Mouse (Mus musculus) liver, embryonic 12.5 days (tissue): ENCODE data around the gene Tbc1d1. TPM values are rescaled to one million over a fixed set of nuclear protein-coding genes. Genes with fewer than 3 reads are reported as not detected.

Source experiments
- ATAC-seq: fragments of 200-750 bp; cut with Nextera tagmentation; 2 replicates; pipeline ENCODE4 v1.8.0; 2017; ENCODE audit warnings: moderate number of reproducible peaks, mild to moderate bottlenecking, moderate library complexity
- H3K27ac ChIP-seq: fragments of 300-500 bp; sonication (generic); 2 replicates; pipeline ENCODE4 v1.5.1; 2016; ENCODE audit warnings: mild to moderate bottlenecking
- H3K27me3 ChIP-seq: fragments of 300-500 bp; sonication (generic); replicated peaks from 2 replicates; pipeline ENCODE4 v1.6.1; 2016; ENCODE audit warnings: mild to moderate bottlenecking, moderate library complexity
- H3K36me3 ChIP-seq: fragments of 300-500 bp; sonication (generic); 2 replicates; pipeline ENCODE4 v1.6.1; 2016; ENCODE audit warnings: mild to moderate bottlenecking, moderate library complexity
- H3K4me1 ChIP-seq: fragments of 300-500 bp; sonication (generic); 2 replicates; pipeline ENCODE4 v1.6.1; 2016
- H3K4me2 ChIP-seq: fragments of 300-500 bp; sonication (generic); 2 replicates; pipeline ENCODE4 v1.6.1; 2016; ENCODE audit warnings: mild to moderate bottlenecking, moderate library complexity
- H3K4me3 ChIP-seq: fragments of 300-500 bp; sonication (generic); 2 replicates; pipeline ENCODE4 v1.5.1; 2016; ENCODE audit warnings: mild to moderate bottlenecking, moderate library complexity
- H3K9ac ChIP-seq: fragments of 300-500 bp; sonication (generic); 2 replicates; pipeline ENCODE4 v1.6.1; 2016; ENCODE audit warnings: mild to moderate bottlenecking, moderate library complexity
- H3K9me3 ChIP-seq: fragments of 300-500 bp; sonication (generic); replicated peaks from 2 replicates; pipeline ENCODE4 v1.6.1; 2016; ENCODE audit warnings: mild to moderate bottlenecking, moderate library complexity
- WGBS: fragments of 180-500 bp; shearing (Covaris S2); methylation state at CpG from one replicate; pipeline ENCODE4 v1.1.7; 2016; ENCODE audit not compliant: insufficient replicate concordance; 5-methylcytosine and 5-hydroxymethylcytosine counted together
- polyA plus RNA-seq: library from polyadenylated mRNA; unstranded; fragments of >200 nt; fragmentation: Nextera tagmentation; extraction: Ambion mirVana; gene quantifications from 2 replicates; pipeline ENCODE4 v1.2.1, GENCODE M21; 2016

The Tbc1d1 gene
- polyA plus RNA-seq, 1 experiment from 2014 or later, result 13.8 TPM

DNA sequence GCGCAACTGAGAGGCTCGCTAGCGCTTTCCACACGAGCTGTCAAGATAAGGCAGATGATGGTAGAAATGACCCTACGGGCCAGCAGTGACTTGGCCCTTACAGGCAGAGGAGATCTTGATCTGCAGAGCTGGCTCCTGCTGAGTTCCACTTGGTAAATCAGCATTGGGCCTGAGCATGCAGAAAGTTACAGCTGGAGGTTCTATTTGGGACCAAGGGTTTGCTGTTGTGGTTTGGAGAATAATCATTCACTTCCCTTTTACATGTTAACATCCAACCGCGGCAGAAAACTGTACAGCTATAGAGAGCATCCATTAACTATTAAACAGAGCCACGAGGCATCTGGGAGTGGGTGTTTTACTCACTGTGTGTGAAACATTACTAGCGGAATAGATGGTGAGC, 111.2 kb downstream of the Tbc1d1 start:
- Histone ChIP-seq H3K36me3 (peaks cover 15% of the 10 kb centered on the region), H3K9ac (no peak overlapping the region), H3K27me3 (no peaks in the 10 kb centered on the region), H3K4me3 (no peak overlapping the region), H3K4me1 (peaks cover 10% of the 10 kb centered on the region; the same call in 1 of the 2 replicates), H3K9me3 (no peaks in the 10 kb centered on the region), H3K4me2 (no peak overlapping the region), H3K27ac (no peak overlapping the region)
- no peak for ATAC-seq
- WGBS, result 70% methylated on average over 9 of the region's 9 CpGs

DNA sequence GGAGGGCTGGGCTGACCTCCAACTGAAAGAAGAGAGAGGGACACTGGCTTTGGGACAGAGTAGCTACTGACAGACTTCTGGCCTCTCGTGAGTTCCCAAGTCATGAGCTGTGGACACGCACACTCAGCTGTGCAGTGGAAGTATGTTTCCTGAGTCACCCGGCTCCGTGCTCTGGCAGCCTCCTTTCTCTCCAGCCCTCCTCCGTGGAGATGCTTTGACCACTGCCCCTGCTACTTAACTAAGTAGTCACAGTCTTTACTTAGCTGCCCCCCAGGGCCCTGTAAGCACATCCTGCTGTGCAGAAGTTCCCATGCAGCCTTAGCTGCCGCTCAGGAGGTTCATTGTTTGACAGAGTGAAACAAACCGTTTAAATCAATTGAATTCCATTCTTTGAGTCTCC, 113.6 kb downstream of the Tbc1d1 start:
- no peak overlapping the region for H3K9ac ChIP-seq
- no peak for ATAC-seq

DNA sequence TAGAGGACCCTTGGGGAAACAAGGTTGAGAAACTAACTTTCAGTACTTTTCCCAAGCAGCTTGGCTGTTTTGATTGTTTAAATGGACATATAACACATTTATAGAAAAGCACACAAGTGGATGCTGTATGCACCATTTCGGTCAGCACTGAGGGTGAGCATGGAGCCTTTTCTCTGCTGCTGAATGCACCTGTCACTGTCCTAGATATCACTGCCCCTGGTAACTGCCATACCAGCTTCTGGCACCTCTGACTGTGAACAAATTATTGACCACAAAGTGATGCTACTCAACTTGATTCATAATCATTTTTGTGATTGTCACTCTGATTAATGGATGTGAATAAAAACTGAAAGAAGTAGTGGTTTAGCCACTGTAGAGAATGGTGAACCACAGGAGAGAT, 117.4 kb downstream of the Tbc1d1 start:
- 83% methylated on average over 1 of the region's 1 CpGs for WGBS
- no peak overlapping the region for H3K9ac ChIP-seq
- peaks cover 20% of the 10 kb centered on the region for H3K36me3 ChIP-seq
- no peak overlapping the region for H3K4me2 ChIP-seq
- no peak overlapping the region for H3K27ac ChIP-seq
- H3K4me3 ChIP-seq, result no peak overlapping the region
- no peaks in the 10 kb centered on the region for H3K9me3 ChIP-seq
- no peaks in the 10 kb centered on the region for H3K27me3 ChIP-seq
- H3K4me1 ChIP-seq, result no peaks in the 10 kb centered on the region
- no peak for ATAC-seq

More for the DNA sequence above, 113.6 kb downstream of the Tbc1d1 start:
- no peak overlapping the region for H3K4me3 ChIP-seq
- no peaks in the 10 kb centered on the region for H3K27me3 ChIP-seq
- no peak overlapping the region for H3K4me2 ChIP-seq
- WGBS, result 62% methylated on average over 7 of the region's 7 CpGs
- H3K36me3 ChIP-seq, result peaks cover 6% of the 10 kb centered on the region; the same call in 1 of the 2 replicates
- H3K27ac ChIP-seq, result no peak overlapping the region
- H3K4me1 ChIP-seq, result peaks cover 4% of the 10 kb centered on the region; the same call in 1 of the 2 replicates
- no peaks in the 10 kb centered on the region for H3K9me3 ChIP-seq

DNA sequence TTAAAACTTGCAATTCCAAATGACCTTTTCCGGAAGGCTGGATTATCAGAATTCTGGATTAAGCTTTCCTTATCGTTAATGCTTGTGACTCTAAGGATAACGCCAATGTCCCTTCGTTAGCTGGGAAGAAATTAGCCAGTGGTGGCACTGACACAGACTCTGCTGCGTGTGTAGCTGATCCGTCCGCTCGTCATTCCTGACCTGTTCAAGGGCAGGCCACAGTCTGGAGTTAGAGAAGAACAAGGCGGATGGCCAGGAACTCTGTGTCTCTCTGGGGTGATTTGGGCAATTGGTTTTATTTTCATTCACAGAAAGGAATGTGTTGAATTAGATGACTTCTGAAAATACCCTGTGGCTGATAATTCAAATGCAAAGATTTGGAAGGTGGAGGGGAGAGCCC, 118.2 kb downstream of the Tbc1d1 start:
- Histone ChIP-seq H3K36me3 (peaks cover 22% of the 10 kb centered on the region), H3K27me3 (no peaks in the 10 kb centered on the region), H3K4me2 (no peak overlapping the region), H3K27ac (no peak overlapping the region), H3K9ac (no peak overlapping the region), H3K4me1 (no peaks in the 10 kb centered on the region), H3K4me3 (no peak overlapping the region), H3K9me3 (no peaks in the 10 kb centered on the region)
- no peak for ATAC-seq
- WGBS, result 84% methylated on average over 9 of the region's 9 CpGs

DNA sequence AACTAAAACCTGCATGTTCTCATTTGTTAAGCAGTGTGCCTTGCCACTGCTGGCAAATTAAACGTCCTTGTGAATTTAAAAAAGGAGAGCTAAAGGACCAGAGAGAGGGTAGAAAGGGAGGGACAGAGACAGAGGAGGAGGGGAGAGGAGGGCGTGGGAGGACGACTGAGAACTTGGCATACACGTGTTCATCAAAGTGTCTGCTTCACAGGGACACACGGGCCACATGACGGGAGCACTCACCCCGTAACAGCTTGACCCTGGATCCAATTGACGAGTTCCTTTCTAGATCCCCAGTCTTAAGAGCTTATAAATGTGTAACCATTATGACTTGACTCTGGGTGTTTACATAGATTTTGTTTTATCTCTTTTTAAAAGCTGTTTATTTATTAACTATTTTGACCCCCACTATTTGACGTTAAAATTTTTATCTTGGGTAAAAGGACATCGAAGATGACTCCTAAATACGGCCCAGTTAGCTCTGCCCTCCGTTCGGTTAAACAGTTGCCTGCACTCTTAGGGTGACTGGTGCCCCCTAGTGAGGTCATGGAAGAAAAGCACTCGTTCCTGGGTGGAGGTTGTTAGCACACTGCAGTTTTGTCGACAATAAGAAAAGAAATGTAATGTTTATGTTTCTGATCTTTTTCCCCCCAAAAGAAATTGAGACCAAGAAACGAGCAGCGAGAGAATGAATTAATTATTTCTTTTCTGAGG, 118.8 kb downstream of the Tbc1d1 start:
- H3K36me3 ChIP-seq, result peaks cover 28% of the 10 kb centered on the region
- H3K27me3 ChIP-seq, result no peaks in the 10 kb centered on the region
- no peak overlapping the region for H3K4me3 ChIP-seq
- H3K4me2 ChIP-seq, result no peak overlapping the region
- H3K27ac ChIP-seq, result no peak overlapping the region
- H3K4me1 ChIP-seq, result no peaks in the 10 kb centered on the region
- 41% methylated on average over 17 of the region's 17 CpGs for WGBS
- ATAC-seq, result no peak
- H3K9ac ChIP-seq, result no peak overlapping the region
- H3K9me3 ChIP-seq, result no peaks in the 10 kb centered on the region

DNA sequence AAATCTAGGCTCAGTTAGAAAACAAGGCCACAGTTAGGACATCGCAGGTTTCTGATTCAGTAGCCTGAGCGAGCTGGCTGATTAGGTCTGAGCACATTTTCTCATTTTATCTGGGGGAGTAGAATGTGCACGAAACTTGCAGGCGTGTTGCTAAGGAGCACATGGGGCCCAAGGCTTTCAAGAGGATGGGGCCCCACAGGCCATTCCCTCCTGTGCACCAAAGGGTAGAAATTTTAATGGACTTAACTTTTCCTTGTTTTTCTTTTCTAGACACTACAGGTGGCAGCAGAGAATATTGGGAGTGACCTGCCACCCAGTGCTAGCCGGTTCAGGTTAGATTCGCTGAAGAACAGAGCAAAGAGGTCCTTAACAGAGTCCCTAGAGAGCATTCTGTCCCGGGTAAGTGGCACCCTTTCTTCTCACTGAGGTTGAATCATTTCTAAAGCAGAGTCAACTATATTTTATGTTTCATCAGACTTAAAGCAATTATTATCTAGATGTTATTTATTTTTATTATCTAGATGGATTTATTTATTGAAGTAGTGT, 121.6 kb downstream of the Tbc1d1 start:
- Histone ChIP-seq H3K36me3 (peaks cover 41% of the 10 kb centered on the region), H3K27me3 (no peaks in the 10 kb centered on the region), H3K4me3 (no peak overlapping the region), H3K4me2 (no peak overlapping the region), H3K9me3 (no peaks in the 10 kb centered on the region), H3K9ac (no peak overlapping the region), H3K4me1 (no peaks in the 10 kb centered on the region), H3K27ac (no peak overlapping the region)
- 80% methylated on average over 7 of the region's 7 CpGs for WGBS
- ATAC-seq, result no peak

DNA sequence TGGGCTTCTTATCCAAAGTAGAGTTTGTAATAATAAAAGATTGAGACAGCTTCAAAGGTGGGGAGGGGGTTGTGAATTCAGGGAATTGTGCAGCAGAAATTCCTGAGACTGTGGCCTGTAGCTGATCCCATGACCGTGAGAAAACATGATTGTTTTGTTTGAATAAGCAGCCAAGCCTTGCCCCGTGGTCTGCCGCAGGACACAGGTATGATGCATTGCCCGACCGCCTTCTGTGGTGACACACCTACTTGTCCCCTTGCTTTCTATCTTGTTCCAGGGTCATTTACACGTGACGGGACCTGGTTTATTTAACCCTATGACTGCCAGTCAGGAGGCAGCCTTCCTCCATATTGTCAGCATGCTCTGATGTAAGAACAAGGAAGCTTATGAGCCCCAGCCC, 123.6 kb downstream of the Tbc1d1 start:
- Histone ChIP-seq H3K36me3 (peaks cover 55% of the 10 kb centered on the region), H3K4me1 (no peaks in the 10 kb centered on the region), H3K4me2 (no peak overlapping the region), H3K4me3 (no peak overlapping the region), H3K27ac (no peak overlapping the region), H3K9me3 (no peaks in the 10 kb centered on the region), H3K9ac (no peak overlapping the region), H3K27me3 (no peaks in the 10 kb centered on the region)
- 60% methylated on average over 7 of the region's 7 CpGs for WGBS
- no peak for ATAC-seq

DNA sequence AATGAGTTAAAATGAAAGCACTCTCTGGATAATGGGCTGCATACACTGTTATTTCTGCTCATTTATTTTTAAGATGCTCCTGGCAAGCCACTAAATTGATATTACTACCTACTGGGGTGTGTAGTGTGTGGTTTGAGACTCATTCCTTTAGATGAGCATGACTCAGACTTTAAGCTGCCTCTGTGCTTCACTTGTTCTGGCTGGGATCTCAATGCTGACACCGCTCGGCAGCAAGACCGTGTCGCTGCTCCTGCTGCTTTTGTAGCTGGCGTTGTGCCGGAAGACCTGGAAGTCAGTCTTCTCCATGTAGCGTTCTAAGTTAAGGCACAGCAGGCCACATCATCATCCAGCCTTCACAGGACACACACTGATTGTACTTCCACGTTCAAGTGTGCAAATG, 124.1 kb downstream of the Tbc1d1 start:
- no peaks in the 10 kb centered on the region for H3K4me1 ChIP-seq
- no peak overlapping the region for H3K4me2 ChIP-seq
- no peaks in the 10 kb centered on the region for H3K27me3 ChIP-seq
- WGBS, result 83% methylated on average over 8 of the region's 8 CpGs
- no peak for ATAC-seq
- H3K27ac ChIP-seq, result no peak overlapping the region
- no peak overlapping the region for H3K4me3 ChIP-seq
- no peak overlapping the region for H3K9ac ChIP-seq
- no peaks in the 10 kb centered on the region for H3K9me3 ChIP-seq
- peaks cover 55% of the 10 kb centered on the region for H3K36me3 ChIP-seq

- Histone ChIP-seq H3K36me3 (peaks cover 54% of the 10 kb centered on the region), H3K4me2 (no peak overlapping the region), H3K9me3 (no peaks in the 10 kb centered on the region), H3K4me1 (no peaks in the 10 kb centered on the region), H3K9ac (no peak overlapping the region), H3K4me3 (no peak overlapping the region), H3K27me3 (no peaks in the 10 kb centered on the region), H3K27ac (no peak overlapping the region)
- WGBS, result 61% methylated on average over 4 of the region's 4 CpGs
- ATAC-seq, result no peak
These were observed 124.5 kb downstream of the Tbc1d1 start for GRCm38 (mm10) chr5:64280613-64281012.

- H3K4me3 ChIP-seq, result no peak overlapping the region
- H3K4me1 ChIP-seq, result no peaks in the 10 kb centered on the region
- H3K36me3 ChIP-seq, result peaks cover 64% of the 10 kb centered on the region
- no peaks in the 10 kb centered on the region for H3K9me3 ChIP-seq
- H3K27me3 ChIP-seq, result no peaks in the 10 kb centered on the region
- ATAC-seq, result no peak
- H3K9ac ChIP-seq, result no peak overlapping the region
- no peak overlapping the region for H3K27ac ChIP-seq
- no peak overlapping the region for H3K4me2 ChIP-seq
- 76% methylated on average over 7 of the region's 7 CpGs for WGBS
These were observed 125.6 kb downstream of the Tbc1d1 start for GRCm38 (mm10) chr5:64281674-64282073.

DNA sequence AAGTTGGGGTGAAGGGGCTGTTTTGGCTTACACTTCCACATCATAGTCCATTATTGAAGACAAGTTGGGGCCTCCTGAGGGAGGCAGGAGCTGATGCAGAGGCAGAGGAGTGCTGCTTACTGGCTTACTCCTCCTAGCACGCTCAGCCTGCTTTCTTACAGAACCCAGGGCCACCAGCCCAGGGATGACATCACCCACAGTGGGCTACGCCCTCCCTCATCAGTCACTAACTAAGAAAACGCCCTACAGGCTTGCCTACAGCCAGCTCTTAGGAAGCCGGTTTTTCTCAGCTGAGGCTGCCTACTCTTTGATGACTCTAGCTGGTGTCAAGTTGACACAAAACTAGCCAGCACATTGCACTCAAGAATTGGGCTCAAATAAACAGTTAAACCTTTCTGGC, 126.5 kb downstream of the Tbc1d1 start:
- H3K4me1 ChIP-seq, result no peaks in the 10 kb centered on the region
- ATAC-seq, result 0 out of 2 replicates have a peak, but pooled peaks have one; percentile 18
- H3K9ac ChIP-seq, result no peak overlapping the region
- peaks cover 68% of the 10 kb centered on the region for H3K36me3 ChIP-seq
- H3K9me3 ChIP-seq, result no peaks in the 10 kb centered on the region
- 70% methylated on average over 4 of the region's 4 CpGs for WGBS
- no peak overlapping the region for H3K4me3 ChIP-seq
- H3K4me2 ChIP-seq, result no peak overlapping the region
- no peaks in the 10 kb centered on the region for H3K27me3 ChIP-seq
- H3K27ac ChIP-seq, result no peak overlapping the region

- H3K27ac ChIP-seq, result no peak overlapping the region
- no peaks in the 10 kb centered on the region for H3K9me3 ChIP-seq
- WGBS, result 80% methylated on average over 4 of the region's 4 CpGs
- no peaks in the 10 kb centered on the region for H3K27me3 ChIP-seq
- ATAC-seq, result no peak
- H3K4me3 ChIP-seq, result no peak overlapping the region
- no peak overlapping the region for H3K9ac ChIP-seq
- H3K4me2 ChIP-seq, result no peak overlapping the region
- peaks cover 59% of the 10 kb centered on the region for H3K36me3 ChIP-seq
- H3K4me1 ChIP-seq, result peaks cover 5% of the 10 kb centered on the region; the same call in 1 of the 2 replicates
These were observed 129.2 kb downstream of the Tbc1d1 start for GRCm38 (mm10) chr5:64285289-64285688.
